Mouse (Mus musculus) spleen, postnatal 4 days (tissue): ENCODE measurements around the gene Npas2.

Experiments
- DNase-seq, 2 experiments: peaks; one replicate each; pipeline ENCODE4 v3.0.0; 2022; ENCODE audit warnings: low spot score in 2 of 2

Gene Npas2

DNA sequence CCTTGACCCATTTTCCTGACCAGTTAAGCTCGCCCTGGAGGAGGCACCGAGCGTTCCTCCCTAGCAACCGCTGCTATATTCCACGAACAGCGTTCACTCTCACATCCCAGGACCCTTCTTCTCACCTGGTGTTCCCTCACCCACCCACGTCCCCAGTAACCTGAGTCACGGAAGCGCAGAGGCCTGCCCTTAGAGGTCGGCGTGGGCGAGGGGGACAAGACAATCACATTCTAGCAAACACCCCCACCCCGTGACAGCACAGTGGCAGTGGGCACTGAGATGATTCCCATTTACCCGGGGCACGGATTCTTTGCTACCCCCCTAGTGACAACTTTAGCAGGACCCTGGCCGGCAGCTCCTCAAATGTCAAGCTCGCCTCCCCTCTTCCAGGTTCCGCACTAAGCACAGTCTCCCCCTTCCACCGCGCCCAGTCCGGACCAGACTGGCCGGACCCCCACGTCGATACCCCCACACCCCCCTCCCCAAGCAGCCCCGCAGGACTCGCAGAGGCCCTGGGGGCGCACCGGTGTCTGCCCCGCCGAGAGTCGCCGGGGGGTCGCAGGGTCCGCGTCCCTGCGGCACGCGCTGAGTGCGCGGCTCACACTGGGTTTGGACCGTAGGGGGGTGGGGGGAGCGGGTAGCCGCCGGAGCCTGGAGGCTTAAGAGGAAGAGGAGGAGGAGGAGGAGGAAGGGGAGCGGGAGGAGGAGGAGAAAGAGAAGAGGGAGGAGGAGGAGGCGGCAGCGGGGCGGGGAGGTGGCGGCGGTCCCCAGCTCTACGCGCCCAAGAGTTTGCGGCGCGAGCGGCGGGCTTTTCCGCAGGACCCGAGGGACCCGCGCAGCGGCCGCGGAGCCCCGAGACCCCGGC is at the start of gene Npas2:
TSS of gene Npas2 (plus strand) at position 735 of the 865 bp plus-strand sequence.
- DNase-seq: no peak

DNA sequence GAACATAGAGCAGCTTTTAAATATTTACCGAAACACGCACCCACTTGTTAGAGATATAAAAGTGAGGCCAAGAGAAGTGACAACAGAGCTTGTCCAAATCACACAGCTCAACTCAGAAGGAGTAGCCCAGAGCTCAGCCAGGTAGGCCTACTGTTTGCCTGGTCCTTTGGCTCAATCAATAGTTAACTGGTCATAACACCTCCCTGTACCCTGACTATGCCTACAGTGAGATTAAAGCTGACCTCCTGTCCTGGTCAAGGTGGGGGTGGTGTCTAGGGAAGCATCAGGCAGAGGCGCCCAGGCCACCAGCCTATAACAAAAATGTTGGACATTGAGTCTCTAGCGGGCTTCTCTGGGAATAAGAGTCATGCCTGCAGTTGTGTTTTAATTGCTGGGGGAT is 36.8 kb upstream of the Npas2 start:
- DNase-seq: no peak

DNA sequence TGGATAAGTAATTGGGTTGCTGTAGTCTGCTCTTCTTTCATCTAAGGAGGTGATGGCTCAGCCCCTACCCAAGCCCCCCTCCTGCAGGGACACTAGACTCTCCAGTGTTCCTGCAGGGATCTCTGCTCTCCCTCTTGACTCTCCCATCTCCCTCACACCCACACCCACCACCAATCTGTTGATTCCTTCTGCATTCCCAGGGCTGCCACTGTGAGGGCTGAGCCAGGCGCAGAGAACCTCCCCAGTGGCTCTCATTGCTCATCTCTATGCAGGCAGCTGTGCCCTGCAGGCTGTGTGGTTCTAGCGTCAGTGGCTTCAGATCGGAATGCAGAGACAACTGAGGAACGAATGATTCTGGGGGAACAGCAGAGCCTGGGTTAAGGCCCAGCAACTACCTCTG is 33.4 kb upstream of the Npas2 start:
- no peak for DNase-seq

DNA sequence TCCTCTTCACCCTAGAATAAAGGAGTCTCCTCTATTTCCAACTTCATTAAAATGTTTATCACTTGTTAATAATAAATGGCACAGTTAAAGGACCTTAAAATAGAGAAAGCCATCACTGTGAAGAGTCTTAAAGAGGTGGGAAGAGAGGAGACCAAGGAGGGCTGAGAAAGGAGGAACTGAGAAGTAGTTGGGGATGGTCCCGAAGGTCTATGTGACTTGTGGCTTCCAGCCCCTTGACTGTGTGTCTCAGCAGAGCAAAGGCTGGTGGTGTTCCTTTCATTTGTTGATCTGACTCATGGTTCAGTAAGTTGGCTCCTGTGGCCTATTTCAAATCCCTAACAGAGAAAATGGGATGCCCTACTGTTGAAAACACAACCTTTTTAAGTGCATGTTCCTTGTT is 30.5 kb upstream of the Npas2 start:
- no peak for DNase-seq

DNA sequence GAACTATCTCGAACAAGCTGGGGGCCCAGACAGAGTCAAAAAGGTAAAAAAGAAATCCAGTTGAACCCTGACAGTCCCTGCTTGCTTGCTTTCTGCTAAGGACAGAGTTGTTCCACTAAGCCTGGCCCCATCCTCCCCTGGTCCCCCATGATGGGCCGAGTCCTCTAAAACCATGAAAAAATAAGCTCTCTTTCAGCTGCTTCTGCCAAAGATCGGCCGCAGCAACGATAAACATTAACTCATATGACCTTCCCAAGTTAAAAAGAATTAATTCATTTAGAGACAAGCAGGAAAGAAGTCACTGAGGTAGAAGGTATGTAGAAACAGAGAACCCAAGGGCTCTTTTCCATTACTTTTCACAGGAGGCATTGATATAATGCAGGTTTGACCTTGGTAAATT is 16.8 kb upstream of the Npas2 start:
- DNase-seq: no peak

GRCm38 (mm10) chr1:39177211-39177610 is 16.3 kb upstream of the Npas2 start:
- DNase-seq: no peak

DNA sequence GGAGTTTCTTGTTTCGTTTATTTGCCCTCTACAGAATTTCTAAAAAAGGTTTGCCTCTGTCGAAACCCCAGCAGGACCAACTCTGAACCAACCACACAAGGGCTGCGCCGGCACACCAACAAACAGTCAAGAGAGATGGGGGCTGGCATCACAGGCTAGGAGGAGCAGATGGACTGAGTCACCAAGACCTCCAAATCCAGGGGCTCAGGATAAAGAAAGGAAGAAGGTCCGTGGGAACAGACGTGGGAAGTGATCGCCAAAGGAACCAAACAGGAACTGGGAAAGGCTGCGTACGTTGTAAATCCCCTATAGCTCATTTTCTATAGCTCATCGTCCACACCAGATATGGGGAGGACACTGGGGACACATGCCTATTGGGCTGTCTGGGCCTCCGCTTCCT is 13.7 kb upstream of the Npas2 start:
- DNase-seq: no peak

DNA sequence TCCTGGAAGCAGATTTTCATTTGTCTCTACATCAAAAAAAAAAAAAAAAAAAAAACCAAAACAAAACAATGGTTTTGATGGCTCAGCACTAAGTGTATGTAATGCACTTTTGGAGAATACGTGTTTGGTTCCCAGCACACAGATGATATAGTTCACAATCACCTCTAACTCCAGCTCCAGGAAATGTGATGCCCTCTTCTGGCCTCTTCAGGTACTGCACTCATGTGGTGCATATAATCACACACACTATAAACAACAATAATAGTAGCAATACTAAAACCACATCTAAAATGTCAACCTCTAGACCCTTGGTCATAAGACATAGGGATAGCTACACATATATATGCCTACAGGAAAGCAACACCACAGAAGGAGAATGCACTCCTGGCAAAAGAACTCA is 13.0 kb upstream of the Npas2 start:
- DNase-seq: no peak

- no peak for DNase-seq
These were observed 11.6 kb upstream of the Npas2 start for GRCm38 (mm10) chr1:39181901-39182300.

GRCm38 (mm10) chr1:39185833-39186232 is 7.7 kb upstream of the Npas2 start:
- no peak for DNase-seq

- no peak for DNase-seq
These were observed 6.7 kb upstream of the Npas2 start for GRCm38 (mm10) chr1:39186711-39187437.

DNA sequence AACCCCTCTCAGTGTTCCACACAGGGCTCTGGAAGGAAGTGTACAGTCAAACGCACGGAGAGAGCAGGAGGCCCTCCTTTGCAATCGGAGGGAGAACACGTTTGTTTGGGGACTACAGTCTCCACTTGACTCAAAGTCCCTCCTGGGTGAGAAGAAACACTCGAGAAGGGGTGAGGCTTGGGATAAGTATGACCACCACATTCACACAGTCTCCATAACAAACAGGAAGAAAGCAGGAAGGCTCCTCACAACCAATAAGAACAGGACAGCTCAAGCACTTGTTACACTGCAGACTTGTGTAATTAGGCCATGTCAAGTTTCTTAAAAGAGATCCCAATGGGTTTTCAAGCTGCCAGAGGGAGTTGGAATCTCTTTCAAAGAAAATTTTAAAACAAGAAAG is 2.4 kb upstream of the Npas2 start:
- no peak for DNase-seq

- no peak for DNase-seq
These were observed 1.0 kb upstream of the Npas2 start for GRCm38 (mm10) chr1:39192460-39192996.

DNA sequence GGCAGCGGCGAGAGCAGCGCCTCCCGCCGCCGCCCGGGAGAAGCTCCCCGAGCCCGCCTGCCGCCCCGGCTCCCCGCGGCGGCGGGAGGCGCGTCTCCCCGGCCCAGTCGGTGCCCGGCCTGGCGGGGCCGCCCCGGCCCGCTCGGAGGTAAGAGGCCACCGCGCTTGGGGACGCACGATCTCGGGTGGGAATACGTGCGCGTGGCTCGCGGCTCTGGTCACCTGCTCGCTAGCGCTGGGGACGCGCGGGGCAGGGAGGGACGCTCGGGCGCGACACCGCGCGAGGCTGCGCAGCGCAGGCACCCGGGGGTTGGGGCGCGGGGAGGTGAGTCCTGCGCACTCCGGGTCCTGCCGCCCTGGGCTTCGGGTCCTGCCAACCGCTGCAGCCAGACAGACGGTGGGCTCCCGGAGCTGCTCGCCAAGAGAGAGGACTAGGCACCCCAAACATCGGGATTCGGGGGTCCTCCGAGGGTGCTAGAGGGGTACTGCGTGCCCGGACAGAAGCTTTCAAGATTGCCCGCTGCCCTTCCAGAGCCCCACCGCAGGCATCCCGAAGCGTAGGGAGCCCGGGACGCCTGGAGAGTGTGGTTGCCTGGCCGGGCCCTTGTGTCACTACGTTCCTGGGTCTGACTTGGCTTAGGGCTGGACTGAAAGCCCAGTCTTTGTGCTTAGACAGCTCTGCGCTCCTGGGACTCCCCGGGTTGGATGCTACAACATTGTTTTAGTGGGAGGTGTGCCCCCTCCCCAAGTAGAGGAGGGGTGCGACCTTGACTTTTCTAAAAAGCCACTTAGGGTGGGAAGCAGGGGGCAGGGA is 538 bp downstream of the Npas2 start:
- no peak for DNase-seq

- no peak for DNase-seq
These were observed 1.4 kb downstream of the Npas2 start for GRCm38 (mm10) chr1:39194959-39195358.

- DNase-seq: no peak
These were observed 2.6 kb downstream of the Npas2 start for GRCm38 (mm10) chr1:39196126-39196525.

GRCm38 (mm10) chr1:39196676-39197375 is 3.3 kb downstream of the Npas2 start:
- DNase-seq: no peak

GRCm38 (mm10) chr1:39205021-39205420 is 11.5 kb downstream of the Npas2 start:
- DNase-seq: no peak

GRCm38 (mm10) chr1:39205697-39206096 is 12.2 kb downstream of the Npas2 start:
- DNase-seq: no peak

DNA sequence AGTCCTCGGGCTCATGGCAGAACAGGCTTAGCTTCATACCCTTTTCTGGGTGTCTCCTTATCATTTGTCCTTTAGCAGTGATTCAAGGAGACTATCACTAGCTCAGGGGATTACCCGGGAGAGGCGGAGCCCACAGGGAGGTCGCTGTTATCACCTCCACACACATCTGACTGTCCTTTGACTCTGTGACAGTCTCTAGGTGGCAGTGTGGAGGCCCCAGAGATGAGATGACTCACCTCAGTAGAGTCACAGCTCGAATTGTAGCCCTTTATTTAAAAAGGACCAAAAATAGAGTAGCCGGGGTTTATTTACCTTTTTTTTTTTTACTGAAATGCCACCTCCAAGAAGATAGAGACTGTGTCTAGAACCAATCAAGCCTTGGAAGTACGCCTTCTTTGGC is 13.4 kb downstream of the Npas2 start:
- DNase-seq: no peak

DNA sequence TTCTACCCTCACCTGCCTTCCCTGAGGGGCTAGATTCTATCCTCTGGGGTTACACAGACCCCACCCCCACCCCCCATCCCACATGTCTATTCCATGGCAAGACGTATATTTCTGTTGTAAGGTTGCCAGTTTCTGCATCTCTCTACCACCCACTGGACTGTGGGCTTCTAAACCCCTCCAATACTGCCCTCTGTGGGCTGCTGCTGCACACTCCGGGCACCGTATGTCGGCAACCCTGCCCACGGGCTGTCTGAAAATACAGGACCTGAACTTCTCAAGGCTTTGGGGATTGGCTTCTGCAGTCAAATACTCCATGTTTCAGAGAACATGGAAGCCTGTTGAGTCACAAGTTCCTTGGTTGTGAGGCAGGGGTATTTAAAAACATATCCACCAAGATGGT is 17.4 kb downstream of the Npas2 start:
- DNase-seq: no peak
